ENCODE assay signal across 9 mouse cellular contexts in the genomic region with DNA sequence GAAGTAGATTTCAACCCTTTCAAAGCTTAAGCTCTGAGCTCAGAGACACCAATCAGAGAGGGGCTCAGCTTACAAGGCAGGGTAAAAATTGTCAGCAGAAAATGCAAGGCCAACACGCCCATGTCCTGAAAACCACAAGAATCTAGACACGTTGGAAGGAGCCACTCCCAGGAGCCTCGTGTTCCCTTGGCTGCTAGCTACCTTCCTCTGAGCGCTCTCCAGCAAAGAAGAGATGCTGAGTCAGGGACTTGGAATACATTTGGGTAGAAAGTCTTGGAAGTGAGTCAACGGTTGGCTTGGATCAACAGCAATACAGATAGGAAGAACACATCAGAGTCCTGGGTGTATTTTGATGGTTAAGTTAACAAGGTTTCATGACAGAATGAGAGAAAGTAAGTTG.
DNase-seq lines count a peak whose midpoint lies in the region; ATAC-seq and TF ChIP-seq lines count a peak whose summit lies in the region.
"Had no signal": no experiment of that assay in that cellular context is flagged by ENCODE, and none has a peak within 500 bp of the region (broad histone marks: within the 10 kb centered on the region; RNA-seq: fewer than 3 reads in every experiment).

No protein-coding gene starts in this region.

- 60% methylated on average over 5 of the region's 5 CpGs for WGBS in kidney, adult 2 months
- 44% methylated on average over 5 of the region's 5 CpGs for WGBS in limb, embryonic 15.5 days
- 87% methylated on average over 5 of the region's 5 CpGs for WGBS in forebrain, embryonic 13.5 days

- no peak for TF ChIP-seq CTCF in kidney, adult 2 months (conservative IDR thresholded peaks at IDR 0.05; ENCODE audit: insufficient read depth, insufficient read length, low read depth, low read length)
- TF ChIP-seq CTCF in C2C12 (IDR thresholded peaks at IDR 0.05; ENCODE audit: control insufficient read depth, insufficient read depth, insufficient read length): no peak
- no peak for TF ChIP-seq CTCF in Patski (IDR thresholded peaks at IDR 0.05)

- in situ Hi-C loops in Patski (cut with MboI; ENCODE audit: low pct_unique_long_range_greater_than_20kb): no loop called here

- no peaks in the 10 kb centered on the region for H3K79me3 ChIP-seq in C2C12 (ENCODE audit: low read depth)

- no peaks in the 10 kb centered on the region for H3K9me3 ChIP-seq in limb, embryonic 15.5 days
- H3K9me3 ChIP-seq in forebrain, embryonic 13.5 days (replicated peaks): no peaks in the 10 kb centered on the region

- peak; percentile 65 for ATAC-seq in Patski
- peak; percentile 71 for ATAC-seq in limb, embryonic 15.5 days (ENCODE audit: insufficient number of reproducible peaks, low FRiP score, low TSS enrichment, low read depth)
- ATAC-seq in forebrain, embryonic 13.5 days: no peak

- CTCF ChIA-PET in Patski (lab: Charles Lee): interaction anchor here (0.9 to 1.3 kb wide), 3 partner anchors 10 to 116 kb away, joined by 3 to 4 read pairs (median 3); no protein-coding TSS in a partner anchor

- no peak overlapping the region for H3K4me2 ChIP-seq in limb, embryonic 15.5 days
- no peak overlapping the region for H3K4me2 ChIP-seq in forebrain, embryonic 13.5 days

- no peak for TF ChIP-seq POLR2A in kidney, adult 2 months (IDR thresholded peaks at IDR 0.05; ENCODE audit: low read depth, low read length)

- DNase-seq in kidney, adult 2 months: peak; percentile 8
- DNase-seq in kidney, postnatal 14 days: no peak
- peak; percentile 33 for DNase-seq in Patski (ENCODE audit: low read depth, low spot score)
- DNase-seq in cerebellum, adult 18-20 months: no peak
- DNase-seq in left cerebral cortex, adult 8-10 months (ENCODE audit: low spot score in 2 of 2): no peak
- DNase-seq: kidney, adult 18-20 months had no signal

- H3K4me3 ChIP-seq in kidney, adult 2 months (ENCODE audit: insufficient read depth, low read depth, low read length): no peak overlapping the region
- no peak overlapping the region for H3K4me3 ChIP-seq in C2C12 (ENCODE audit: insufficient read depth, poor library complexity, severe bottlenecking)
- H3K4me3 ChIP-seq in limb, embryonic 15.5 days: no peak overlapping the region
- H3K4me3 ChIP-seq in forebrain, embryonic 13.5 days: no peak overlapping the region

- POLR2A ChIA-PET in Patski (lab: Charles Lee): no interaction called here

- H3K27me3 ChIP-seq in kidney, adult 2 months (replicated peaks; ENCODE audit: control insufficient read depth, insufficient read depth, low read length): no peaks in the 10 kb centered on the region
- no peaks in the 10 kb centered on the region for H3K27me3 ChIP-seq in C2C12 (ENCODE audit: control insufficient read depth, insufficient read depth, insufficient read length)
- no peaks in the 10 kb centered on the region for H3K27me3 ChIP-seq in Patski
- no peaks in the 10 kb centered on the region for H3K27me3 ChIP-seq in limb, embryonic 15.5 days
- peaks cover 35% of the 10 kb centered on the region for H3K27me3 ChIP-seq in forebrain, embryonic 13.5 days

- H3K27ac ChIP-seq in kidney, adult 2 months (ENCODE audit: insufficient read depth, low read depth, low read length): no peak overlapping the region
- peak overlapping the region; percentile 57; the same call in 1 of the 2 replicates for H3K27ac ChIP-seq in limb, embryonic 15.5 days
- H3K27ac ChIP-seq in forebrain, embryonic 13.5 days: no peak overlapping the region

- H3K79me2 ChIP-seq in C2C12 (ENCODE audit: control insufficient read depth, insufficient read depth): no peaks in the 10 kb centered on the region

- no peaks in the 10 kb centered on the region for H3K4me1 ChIP-seq in kidney, adult 2 months (ENCODE audit: control insufficient read depth, insufficient read depth, low read length)
- 0 out of 2 replicates have a peak, but pooled peaks cover 7% of the 10 kb centered on the region for H3K4me1 ChIP-seq in limb, embryonic 15.5 days
- peaks cover 11% of the 10 kb centered on the region for H3K4me1 ChIP-seq in forebrain, embryonic 13.5 days

- no peak overlapping the region for H3ac ChIP-seq in C2C12 (ENCODE audit: control insufficient read depth, insufficient read length, low read depth)

- no peaks in the 10 kb centered on the region for H3K36me3 ChIP-seq in kidney, adult 2 months (ENCODE audit: control insufficient read depth, insufficient read depth, low read length)
- H3K36me3 ChIP-seq in C2C12 (ENCODE audit: control insufficient read depth, insufficient read depth): no peaks in the 10 kb centered on the region
- no peaks in the 10 kb centered on the region for H3K36me3 ChIP-seq in limb, embryonic 15.5 days
- H3K36me3 ChIP-seq in forebrain, embryonic 13.5 days (ENCODE audit: poor library complexity, severe bottlenecking): no peaks in the 10 kb centered on the region

- no peak overlapping the region for H3K9ac ChIP-seq in limb, embryonic 15.5 days
- H3K9ac ChIP-seq in forebrain, embryonic 13.5 days: no peak overlapping the region

TF ChIP-seq in C2C12, 6 proteins besides CTCF, POLR2A, EP300 and RAD21:
- TF ChIP-seq FOSL1 (IDR thresholded peaks at IDR 0.05; ENCODE audit: insufficient read depth, low read length, poor library complexity, severe bottlenecking) (no peak), MAX (IDR thresholded peaks at IDR 0.05) (peak; percentile 29), CEBPB (IDR thresholded peaks at IDR 0.05; ENCODE audit: low read depth) (no peak)
TF ChIP-seq in C2C12: peak in this region for 1.

Comparison
In these comparisons a context has a peak if more than half of its experiments do, and no peak if none do; other contexts are left out.
1. DNase-seq: peak in kidney, adult 2 months (single experiment) and Patski (single experiment); none in kidney, postnatal 14 days (single experiment), cerebellum, adult 18-20 months (0 of 2) and left cerebral cortex, adult 8-10 months (0 of 2).